Mouse (Mus musculus) thymus, adult 2 months (tissue): ENCODE measurements around the gene Prkcz. TPM values are rescaled to one million over a fixed set of nuclear protein-coding genes. Genes with fewer than 3 reads are reported as not detected.

Source experiments
- DNase-seq: peaks from one replicate; pipeline ENCODE4 v3.0.0; 2021
- H3K27ac ChIP-seq: fragments of 200-500 bp; 2 replicates; pipeline ENCODE4 v1.5.1; 2012; ENCODE audit warnings: low read length, control low read depth; ENCODE audit not compliant: control insufficient read depth, insufficient read depth
- H3K27me3 ChIP-seq: fragments of 200-500 bp; 2 replicates; pipeline ENCODE4 v1.6.1; 2012; ENCODE audit warnings: mild to moderate bottlenecking, low read length, moderate library complexity, mixed read lengths; ENCODE audit not compliant: control insufficient read depth, insufficient read depth
- H3K36me3 ChIP-seq: fragments of 200-500 bp; 2 replicates; pipeline ENCODE4 v1.6.1; 2012; ENCODE audit warnings: mild to moderate bottlenecking, low read length, moderate library complexity; ENCODE audit not compliant: control insufficient read depth, insufficient read depth
- H3K4me1 ChIP-seq: fragments of 200-500 bp; replicated peaks from 2 replicates; pipeline ENCODE4 v1.6.1; 2012; ENCODE audit warnings: low read length; ENCODE audit not compliant: control insufficient read depth, insufficient read depth
- H3K4me3 ChIP-seq: fragments of 200-500 bp; 2 replicates; pipeline ENCODE4 v1.5.1; 2012; ENCODE audit warnings: mild to moderate bottlenecking, low read length, control low read depth, moderate library complexity; ENCODE audit not compliant: control insufficient read depth, insufficient read depth
- CTCF ChIP-seq: fragments of 200-500 bp; IDR thresholded peaks from 2 replicates; pipeline ENCODE4 v1.5.1; 2012; ENCODE audit warnings: mild to moderate bottlenecking, control low read depth, low read length, moderate library complexity, borderline replicate concordance; ENCODE audit not compliant: control insufficient read depth, poor library complexity, insufficient read depth; ENCODE audit errors: extremely low read depth
- POLR2A ChIP-seq: fragments of 200-500 bp; IDR thresholded peaks from 2 replicates; pipeline ENCODE4 v1.6.1; 2012; ENCODE audit warnings: mild to moderate bottlenecking, low read length, control low read depth, moderate library complexity; ENCODE audit not compliant: control insufficient read depth, poor library complexity, insufficient read depth; ENCODE audit errors: extremely low read depth
- WGBS: fragments of 180-500 bp; shearing (Covaris S2); methylation state at CpG from one replicate; pipeline ENCODE4 v1.1.7; 2018; 5-methylcytosine and 5-hydroxymethylcytosine counted together
- polyA plus RNA-seq: library from polyadenylated mRNA; depleted of rRNA; stranded (reverse); fragments of >200 nt; gene quantifications from 2 replicates; pipeline ENCODE4 v1.2.3, GENCODE M21; 2012

Prkcz gene
- polyA plus RNA-seq, 1 experiment: 8.5 TPM

DNA sequence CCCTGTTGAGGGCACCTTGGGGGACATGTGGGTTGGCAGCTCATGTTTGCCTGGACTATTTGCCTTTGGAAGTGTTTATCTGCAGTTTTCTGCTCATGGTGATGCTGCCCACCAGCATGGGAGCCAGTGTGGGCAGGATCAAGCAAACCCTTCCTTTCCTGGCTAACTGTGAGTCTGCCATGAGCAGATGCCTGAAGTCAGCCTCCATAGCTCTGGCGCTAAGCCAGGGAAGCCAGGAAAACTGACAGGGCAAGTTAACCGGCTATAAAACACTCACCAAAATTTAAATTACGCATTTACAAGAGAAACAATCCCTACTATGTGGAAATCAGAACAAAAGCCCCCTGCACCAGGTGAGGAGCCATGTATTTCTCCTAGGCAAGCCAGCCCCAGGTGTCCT, 86.3 kb downstream of the Prkcz start:
- no peak for DNase-seq

DNA sequence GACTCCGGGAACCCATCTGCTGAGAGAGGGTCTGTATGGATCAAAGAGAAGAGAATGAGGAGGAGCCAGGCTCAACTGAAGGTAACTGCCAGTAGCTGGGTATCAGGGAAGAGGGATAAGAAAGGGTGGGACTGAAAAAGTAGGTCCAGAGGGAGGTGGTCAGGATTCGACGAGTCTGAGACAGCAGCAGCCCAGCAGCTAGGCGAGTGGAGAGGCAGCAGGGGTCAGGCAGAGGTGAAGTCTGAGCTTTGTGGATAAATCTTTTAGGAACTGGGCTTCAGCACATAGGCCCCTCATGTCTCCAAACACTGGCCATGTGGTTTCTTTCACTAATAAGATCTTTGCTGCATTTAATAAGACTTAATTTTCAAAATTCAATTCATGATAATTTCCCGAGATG, 86.7 kb downstream of the Prkcz start:
- no peaks in the 10 kb centered on the region for H3K36me3 ChIP-seq
- H3K4me3 ChIP-seq: no peak overlapping the region
- no peak for TF ChIP-seq CTCF
- TF ChIP-seq POLR2A: no peak
- 0 out of 2 replicates have a peak, but pooled peaks cover 2% of the 10 kb centered on the region for H3K4me1 ChIP-seq
- no peak overlapping the region for H3K27ac ChIP-seq
- DNase-seq: no peak
- WGBS: 79% methylated on average over 5 of the region's 5 CpGs
- H3K27me3 ChIP-seq: no peaks in the 10 kb centered on the region

More for the DNA sequence above, 86.3 kb downstream of the Prkcz start:
- no peaks in the 10 kb centered on the region for H3K36me3 ChIP-seq
- no peak overlapping the region for H3K4me3 ChIP-seq
- H3K27me3 ChIP-seq: no peaks in the 10 kb centered on the region
- 0 out of 2 replicates have a peak, but pooled peaks cover 2% of the 10 kb centered on the region for H3K4me1 ChIP-seq
- TF ChIP-seq CTCF (no peak), POLR2A (no peak)
- 90% methylated on average over 3 of the region's 3 CpGs for WGBS
- H3K27ac ChIP-seq: no peak overlapping the region

DNA sequence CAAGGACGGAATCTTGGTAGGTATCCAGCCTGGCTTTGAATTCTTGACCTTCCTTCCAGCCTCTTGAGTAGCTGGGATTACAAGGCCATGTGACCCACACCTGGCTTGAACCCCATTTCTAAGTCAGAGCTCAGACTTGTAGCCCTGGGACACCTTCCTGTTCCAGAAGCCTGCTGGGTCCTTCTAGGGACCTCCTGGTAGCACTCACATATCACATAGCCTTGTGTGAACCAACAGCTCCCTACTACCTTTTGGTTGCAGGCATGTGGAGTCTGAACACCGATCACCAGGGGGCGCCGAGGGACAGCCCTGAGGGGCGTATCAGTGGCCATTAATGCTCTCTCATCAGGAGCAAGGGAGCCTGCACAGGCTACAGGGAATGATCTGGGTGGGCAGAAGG, 92.8 kb downstream of the Prkcz start:
- no peak overlapping the region for H3K4me3 ChIP-seq
- no peaks in the 10 kb centered on the region for H3K36me3 ChIP-seq
- peak; percentile 43 for DNase-seq
- 28% methylated on average over 5 of the region's 5 CpGs for WGBS
- no peak overlapping the region for H3K27ac ChIP-seq
- no peaks in the 10 kb centered on the region for H3K4me1 ChIP-seq
- TF ChIP-seq POLR2A (no peak), CTCF (peak; percentile 57; the same call in 1 of the 2 replicates)
- H3K27me3 ChIP-seq: no peaks in the 10 kb centered on the region

GRCm38 (mm10) chr4:155267639-155268175, 93.5 kb downstream of the Prkcz start:
- no peak for TF ChIP-seq POLR2A
- TF ChIP-seq CTCF: no peak
- no peak overlapping the region for H3K27ac ChIP-seq
- no peaks in the 10 kb centered on the region for H3K36me3 ChIP-seq
- no peaks in the 10 kb centered on the region for H3K27me3 ChIP-seq
- H3K4me3 ChIP-seq: no peak overlapping the region
- H3K4me1 ChIP-seq: no peaks in the 10 kb centered on the region
- WGBS: 79% methylated on average over 12 of the region's 12 CpGs
- no peak for DNase-seq

GRCm38 (mm10) chr4:155267047-155267543, 94.1 kb downstream of the Prkcz start:
- no peak for TF ChIP-seq CTCF
- TF ChIP-seq POLR2A: no peak
- 83% methylated on average over 7 of the region's 7 CpGs for WGBS
- H3K27me3 ChIP-seq: no peaks in the 10 kb centered on the region
- DNase-seq: no peak
- H3K27ac ChIP-seq: no peak overlapping the region
- no peak overlapping the region for H3K4me3 ChIP-seq
- no peaks in the 10 kb centered on the region for H3K4me1 ChIP-seq
- no peaks in the 10 kb centered on the region for H3K36me3 ChIP-seq

- H3K36me3 ChIP-seq: no peaks in the 10 kb centered on the region
- no peaks in the 10 kb centered on the region for H3K27me3 ChIP-seq
- no peaks in the 10 kb centered on the region for H3K4me1 ChIP-seq
- no peak overlapping the region for H3K4me3 ChIP-seq
- DNase-seq: no peak
- TF ChIP-seq POLR2A (no peak), CTCF (no peak)
- no peak overlapping the region for H3K27ac ChIP-seq
- 98% methylated on average over 3 of the region's 3 CpGs for WGBS
Measured at GRCm38 (mm10) chr4:155264521-155265321, 96.4 kb downstream of the Prkcz start.
